Comparison of ENCODE assay signal across 10 mouse cellular contexts in the genomic region with DNA sequence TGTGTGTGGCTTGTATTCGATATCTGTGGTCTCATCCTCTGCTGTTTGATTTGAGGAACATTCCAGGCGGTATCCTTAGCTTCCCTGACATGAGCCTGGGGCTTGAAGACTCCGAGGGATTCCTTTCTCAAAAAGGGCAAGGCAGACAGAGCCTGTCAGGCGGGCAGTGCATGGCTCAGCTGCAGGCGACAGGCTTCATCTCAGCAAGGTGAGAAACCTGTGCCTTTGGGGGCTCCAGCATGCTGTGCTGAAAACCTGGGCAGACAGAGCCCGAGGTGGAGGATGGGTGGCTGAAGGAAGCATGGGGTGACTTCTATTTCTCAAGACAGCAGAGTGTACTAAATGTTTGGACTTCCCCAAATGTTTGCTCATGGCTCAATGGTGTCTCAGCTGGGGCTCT.
"Had no signal": no experiment of that assay in that cellular context is flagged by ENCODE, and none has a peak within 500 bp of the region (broad histone marks: within the 10 kb centered on the region; RNA-seq: fewer than 3 reads in every experiment).

No protein-coding gene starts in this region.

- DNase-seq: kidney, adult 2 months; kidney, postnatal 25 days; left cerebral cortex, postnatal 4 days; lung, adult 18-20 months; right cerebral cortex, postnatal 25 days; thymus, postnatal 36 days had no signal

- H3K9me3 ChIP-seq: limb, embryonic 13.5 days; midbrain, embryonic 12.5 days had no signal

- H3K4me2 ChIP-seq: limb, embryonic 13.5 days; midbrain, embryonic 12.5 days had no signal

- ATAC-seq: intestine, embryonic 16.5 days had no signal

- H3K36me3 ChIP-seq: limb, embryonic 13.5 days; midbrain, embryonic 12.5 days had no signal

- H3K4me1 ChIP-seq: midbrain, embryonic 12.5 days had no signal

- H3K27me3 ChIP-seq: limb, embryonic 13.5 days; midbrain, embryonic 12.5 days had no signal

- H3K9ac ChIP-seq: limb, embryonic 13.5 days; liver, embryonic 14.5 days; midbrain, embryonic 12.5 days had no signal

- H3K4me3 ChIP-seq: limb, embryonic 13.5 days; midbrain, embryonic 12.5 days had no signal

- H3K27ac ChIP-seq: limb, embryonic 13.5 days; liver, embryonic 14.5 days; midbrain, embryonic 12.5 days had no signal
